Mouse (Mus musculus) olfactory bulb, adult 2 months (tissue): ENCODE measurements around the gene Slc35c2. TPM values are rescaled to one million over a fixed set of nuclear protein-coding genes. Genes with fewer than 3 reads are reported as not detected.

Experiments
- H3K27ac ChIP-seq: fragments of 200-500 bp; 2 replicates; pipeline ENCODE4 v1.5.1; 2012; ENCODE audit warnings: low read depth, low read length; ENCODE audit not compliant: insufficient read depth
- H3K4me1 ChIP-seq: fragments of 200-500 bp; 2 replicates; pipeline ENCODE4 v1.6.1; 2012; ENCODE audit warnings: low read length; ENCODE audit not compliant: control insufficient read depth, insufficient read depth
- H3K4me3 ChIP-seq: fragments of 200-500 bp; 2 replicates; pipeline ENCODE4 v1.5.1; 2012; ENCODE audit warnings: mild to moderate bottlenecking, low read depth, low read length, moderate library complexity; ENCODE audit not compliant: insufficient read depth
- CTCF ChIP-seq: fragments of 200-500 bp; IDR thresholded peaks from 2 replicates; pipeline ENCODE4 v1.5.1; 2012; ENCODE audit warnings: low read depth, mild to moderate bottlenecking, low read length, moderate library complexity; ENCODE audit not compliant: insufficient read depth
- POLR2A ChIP-seq: fragments of 200-500 bp; IDR thresholded peaks from 2 replicates; pipeline ENCODE4 v1.6.1; 2012; ENCODE audit warnings: mild to moderate bottlenecking, low read depth, low read length, moderate library complexity; ENCODE audit not compliant: insufficient read depth
- WGBS: fragments of 180-500 bp; shearing (Covaris S2); methylation state at CpG from one replicate; pipeline ENCODE4 v1.1.7; 2018; 5-methylcytosine and 5-hydroxymethylcytosine counted together
- polyA plus RNA-seq: library from polyadenylated mRNA; stranded (reverse); fragments of >200 nt; gene quantifications from 2 replicates; pipeline ENCODE4 v1.2.4, GENCODE M21; 2012; ENCODE audit warnings: low replicate concordance; ENCODE audit not compliant: missing spikeins, insufficient read depth, insufficient read length

Gene Slc35c2
- polyA plus RNA-seq, 1 experiment, result not detected

- Histone ChIP-seq H3K27ac (no peak overlapping the region), H3K4me1 (peaks cover 42% of the 10 kb centered on the region), H3K4me3 (no peak overlapping the region)
- TF ChIP-seq POLR2A, result no peak
- no peak for TF ChIP-seq CTCF
- 23% methylated on average over 8 of the region's 8 CpGs for WGBS
These were observed 47.3 kb downstream of the Slc35c2 start for GRCm38 (mm10) chr2:165240371-165240770.

- 64% methylated on average over 15 of the region's 15 CpGs for WGBS
- peaks cover 46% of the 10 kb centered on the region for H3K4me1 ChIP-seq
- TF ChIP-seq CTCF, result no peak
- TF ChIP-seq POLR2A, result no peak
These were observed 48.0 kb downstream of the Slc35c2 start for GRCm38 (mm10) chr2:165239533-165240144.

GRCm38 (mm10) chr2:165238416-165239145 is 49.1 kb downstream of the Slc35c2 start:
- Histone ChIP-seq H3K27ac (no peak overlapping the region), H3K4me1 (peaks cover 46% of the 10 kb centered on the region), H3K4me3 (no peak overlapping the region)
- WGBS, result 30% methylated on average over 12 of the region's 12 CpGs
- no peak for TF ChIP-seq CTCF
- TF ChIP-seq POLR2A, result no peak

More at GRCm38 (mm10) chr2:165239533-165240144, 48.0 kb downstream of the Slc35c2 start:
- H3K27ac ChIP-seq, result no peak overlapping the region
- no peak overlapping the region for H3K4me3 ChIP-seq

GRCm38 (mm10) chr2:165234613-165235291 is 52.9 kb downstream of the Slc35c2 start, which contains the start of gene Cdh22:
Cdh22 (minus strand) TSS chr2:165234853.
- WGBS, result under 1% methylated on average over 55 of the region's 60 CpGs

GRCm38 (mm10) chr2:165234291-165234612 is 53.4 kb downstream of the Slc35c2 start:
- H3K4me3 ChIP-seq, result peak overlapping the region; percentile 99
- TF ChIP-seq POLR2A (no peak), CTCF (peak; percentile 38; the same call in 1 of the 2 replicates)
- peak overlapping the region; percentile 87; the same call in 1 of the 2 replicates for H3K27ac ChIP-seq
- under 1% methylated on average over 41 of the region's 41 CpGs for WGBS
- H3K4me1 ChIP-seq, result peaks cover 37% of the 10 kb centered on the region

More at GRCm38 (mm10) chr2:165234613-165235291, 52.9 kb downstream of the Slc35c2 start, which contains the start of gene Cdh22:
- Histone ChIP-seq H3K4me1 (peaks cover 35% of the 10 kb centered on the region), H3K27ac (peak within 1 kb of the TSS; percentile 87), H3K4me3 (peak within 1 kb of the TSS; percentile 99)
- TF ChIP-seq CTCF (no peak), POLR2A (peak; percentile 45; the same call in 1 of the 2 replicates)

GRCm38 (mm10) chr2:165233491-165234290 is 54.0 kb downstream of the Slc35c2 start:
- Histone ChIP-seq H3K4me1 (peaks cover 41% of the 10 kb centered on the region), H3K27ac (peak overlapping the region; percentile 87), H3K4me3 (peak overlapping the region; percentile 99)
- TF ChIP-seq POLR2A (no peak), CTCF (peak; percentile 63)
- under 1% methylated on average over 82 of the region's 82 CpGs for WGBS

GRCm38 (mm10) chr2:165229050-165229449 is 58.6 kb downstream of the Slc35c2 start:
- H3K4me3 ChIP-seq, result no peak overlapping the region
- no peak for TF ChIP-seq CTCF
- no peak for TF ChIP-seq POLR2A
- H3K4me1 ChIP-seq, result peaks cover 61% of the 10 kb centered on the region
- no peak overlapping the region for H3K27ac ChIP-seq
- WGBS, result 78% methylated on average over 11 of the region's 11 CpGs

Other genes with a start within 250 kb of the Slc35c2 start
- gene Cd40, start 232.2 kb downstream of the Slc35c2 start, polyA plus RNA-seq, result not detected in 2 replicates
- not detected in 2 replicates for gene 1700025C18Rik, start 197.1 kb downstream of the Slc35c2 start, polyA plus RNA-seq
- not detected in 2 replicates for gene Cdh22, start 53.0 kb downstream of the Slc35c2 start, polyA plus RNA-seq
- 231 TPM in 1 of 2 replicates, not detected in the other for gene Elmo2, start 38.6 kb upstream of the Slc35c2 start, polyA plus RNA-seq
- not detected in 2 replicates for gene Zfp663, start 80.9 kb upstream of the Slc35c2 start, polyA plus RNA-seq
- not detected in 2 replicates for gene Zfp334, start 100.4 kb upstream of the Slc35c2 start, polyA plus RNA-seq
- not detected in 2 replicates for gene Ocstamp, start 112.5 kb upstream of the Slc35c2 start, polyA plus RNA-seq
- gene Slc13a3, start 185.4 kb upstream of the Slc35c2 start, polyA plus RNA-seq, result not detected in 2 replicates
- gene Trp53rka, start 205.5 kb upstream of the Slc35c2 start, polyA plus RNA-seq, result not detected in 2 replicates
- gene Slc2a10, start 215.9 kb upstream of the Slc35c2 start, polyA plus RNA-seq, result not detected in 2 replicates